Mouse (Mus musculus): ENCODE results near the gene Srp68. TPM values are rescaled to one million over a fixed set of nuclear protein-coding genes. Genes with fewer than 3 reads are reported as not detected.

Srp68 gene
- polyA plus RNA-seq, 1 experiment, result 81.9 TPM

DNA sequence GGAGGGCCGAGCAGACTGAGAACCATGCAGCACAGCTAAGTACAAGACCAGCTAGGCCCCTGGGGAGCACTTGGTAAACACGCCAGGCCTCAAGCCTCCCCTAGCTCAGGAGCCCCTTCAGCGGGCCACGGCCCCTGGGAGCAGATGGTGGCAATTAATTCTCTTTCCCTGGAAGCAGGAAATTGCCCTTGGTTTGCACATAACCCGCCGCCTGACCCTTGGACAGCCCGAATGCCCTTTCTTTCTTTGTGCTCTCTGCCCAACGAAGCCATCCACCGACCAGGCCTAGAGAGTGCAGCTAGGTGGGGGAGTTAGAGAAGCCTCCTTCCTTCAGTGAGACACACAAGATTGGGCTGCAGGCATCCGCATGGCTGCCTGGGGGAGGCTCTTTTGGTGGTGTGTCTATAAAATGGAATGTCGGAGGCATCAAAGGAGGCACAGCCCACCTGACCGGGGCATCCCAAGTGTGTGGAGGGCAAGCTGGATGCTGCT lies 32.2 kb downstream of the Srp68 start:
- H3K4me3 ChIP-seq (ENCODE audit: insufficient read depth, poor library complexity, severe bottlenecking), result no peak overlapping the region
- peaks cover 23% of the 10 kb centered on the region for H3K36me3 ChIP-seq (ENCODE audit: control insufficient read depth, insufficient read depth)
- no peaks in the 10 kb centered on the region for H3K27me3 ChIP-seq (ENCODE audit: control insufficient read depth, insufficient read depth, insufficient read length)
- H3K79me3 ChIP-seq (ENCODE audit: low read depth), result no peaks in the 10 kb centered on the region
- no peaks in the 10 kb centered on the region for H3K79me2 ChIP-seq (ENCODE audit: control insufficient read depth, insufficient read depth)
- H3ac ChIP-seq (ENCODE audit: control insufficient read depth, insufficient read length, low read depth), result no peak overlapping the region
- TF ChIP-seq CEBPB (IDR thresholded peaks at IDR 0.05; ENCODE audit: low read depth), result no peak
- no peak for TF ChIP-seq USF1 (IDR thresholded peaks at IDR 0.05; ENCODE audit: low read depth)
- TF ChIP-seq FOSL1 (IDR thresholded peaks at IDR 0.05; ENCODE audit: insufficient read depth, low read length, poor library complexity, severe bottlenecking), result no peak
- TF ChIP-seq MYOG (IDR thresholded peaks at IDR 0.05; ENCODE audit: control insufficient read depth, extremely low read depth, insufficient read length), result no peak
- no peak for TF ChIP-seq CTCF (IDR thresholded peaks at IDR 0.05; ENCODE audit: control insufficient read depth, insufficient read depth, insufficient read length)
- TF ChIP-seq MYOD1 (IDR thresholded peaks at IDR 0.05; ENCODE audit: control insufficient read depth, insufficient read length, low read depth), result no peak
- no peak for TF ChIP-seq MAX (IDR thresholded peaks at IDR 0.05)

DNA sequence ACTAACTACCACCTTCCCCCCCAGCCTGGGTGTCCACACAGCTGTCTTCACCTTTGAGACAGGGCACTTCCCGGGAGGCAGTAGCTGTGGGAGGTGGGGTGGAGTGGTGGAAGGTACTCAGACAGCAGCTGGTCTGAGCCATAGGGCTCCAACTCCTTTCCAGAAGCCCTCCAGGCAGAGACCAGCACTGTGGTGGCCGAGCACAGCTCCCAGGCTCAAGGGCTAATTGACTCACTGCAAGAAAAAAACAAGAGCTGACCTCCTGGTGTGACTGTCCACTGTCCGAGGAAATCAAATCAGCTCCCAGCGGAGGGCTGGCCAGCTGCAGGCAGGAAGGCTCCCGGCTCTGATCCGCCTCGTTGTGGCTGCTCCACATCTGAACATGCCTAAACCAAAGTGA lies 34.2 kb downstream of the Srp68 start:
- H3K79me3 ChIP-seq (ENCODE audit: low read depth), result no peaks in the 10 kb centered on the region
- H3K36me3 ChIP-seq (ENCODE audit: control insufficient read depth, insufficient read depth), result peaks cover 3% of the 10 kb centered on the region
- no peaks in the 10 kb centered on the region for H3K27me3 ChIP-seq (ENCODE audit: control insufficient read depth, insufficient read depth, insufficient read length)
- no peaks in the 10 kb centered on the region for H3K79me2 ChIP-seq (ENCODE audit: control insufficient read depth, insufficient read depth)
- TF ChIP-seq CEBPB (IDR thresholded peaks at IDR 0.05; ENCODE audit: low read depth), result no peak
- no peak for TF ChIP-seq MYOD1 (IDR thresholded peaks at IDR 0.05; ENCODE audit: control insufficient read depth, insufficient read length, low read depth)
- no peak for TF ChIP-seq USF1 (IDR thresholded peaks at IDR 0.05; ENCODE audit: low read depth)
- TF ChIP-seq FOSL1 (IDR thresholded peaks at IDR 0.05; ENCODE audit: insufficient read depth, low read length, poor library complexity, severe bottlenecking), result no peak
- no peak for TF ChIP-seq MYOG (IDR thresholded peaks at IDR 0.05; ENCODE audit: control insufficient read depth, extremely low read depth, insufficient read length)
- TF ChIP-seq CTCF (IDR thresholded peaks at IDR 0.05; ENCODE audit: control insufficient read depth, insufficient read depth, insufficient read length), result no peak
- no peak for TF ChIP-seq MAX (IDR thresholded peaks at IDR 0.05)
- H3K4me3 ChIP-seq (ENCODE audit: insufficient read depth, poor library complexity, severe bottlenecking), result no peak overlapping the region
- H3ac ChIP-seq (ENCODE audit: control insufficient read depth, insufficient read length, low read depth), result no peak overlapping the region

DNA sequence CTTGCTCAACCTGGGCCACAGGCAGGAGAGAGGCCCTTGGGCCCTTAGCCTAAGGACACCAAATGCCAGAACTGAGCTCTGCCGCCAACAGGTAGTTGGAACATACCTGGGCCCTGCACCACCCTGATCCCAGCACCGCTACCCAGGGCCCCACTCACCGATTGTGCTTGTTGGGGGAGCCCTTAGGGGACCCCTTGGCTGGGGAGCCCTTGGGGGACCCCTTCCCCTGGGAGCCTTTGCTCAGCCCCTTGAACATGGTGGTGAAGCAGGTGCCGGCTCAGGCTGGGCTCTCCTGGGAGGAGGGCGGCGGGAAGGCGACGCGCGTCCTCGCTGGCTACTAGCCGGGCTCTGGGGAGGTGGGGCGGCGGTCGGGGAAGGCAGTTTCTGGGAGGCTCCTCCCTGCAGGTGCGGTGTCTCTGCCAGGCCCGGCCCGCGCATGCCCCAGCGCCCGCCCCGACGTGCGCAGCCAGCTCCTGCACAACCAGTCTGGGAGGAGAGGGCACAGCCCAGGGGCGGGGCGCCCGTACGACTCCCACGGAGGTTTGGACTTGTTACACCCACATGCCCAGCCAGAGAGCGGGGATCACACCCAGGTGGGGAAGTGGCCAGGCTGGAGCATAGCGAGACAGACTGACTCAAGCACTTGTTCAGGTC lies 36.1 kb downstream of the Srp68 start, which contains the start of gene Evpl:
Gene Evpl, minus strand, starts transcription at position 336 of the 654 bp plus-strand sequence.
- Histone ChIP-seq H3K79me2 (ENCODE audit: control insufficient read depth, insufficient read depth) (no peaks in the 10 kb centered on the region), H3K36me3 (ENCODE audit: control insufficient read depth, insufficient read depth) (no peaks in the 10 kb centered on the region), H3K79me3 (ENCODE audit: low read depth) (no peaks in the 10 kb centered on the region), H3K27me3 (ENCODE audit: control insufficient read depth, insufficient read depth, insufficient read length) (no peaks in the 10 kb centered on the region), H3K4me3 (ENCODE audit: insufficient read depth, poor library complexity, severe bottlenecking) (no peak within 1 kb of the TSS), H3ac (ENCODE audit: control insufficient read depth, insufficient read length, low read depth) (no peak within 1 kb of the TSS)
- no peak for TF ChIP-seq MAX (IDR thresholded peaks at IDR 0.05)
- TF ChIP-seq FOSL1 (IDR thresholded peaks at IDR 0.05; ENCODE audit: insufficient read depth, low read length, poor library complexity, severe bottlenecking), result no peak
- TF ChIP-seq CEBPB (IDR thresholded peaks at IDR 0.05; ENCODE audit: low read depth), result no peak
- no peak for TF ChIP-seq USF1 (IDR thresholded peaks at IDR 0.05; ENCODE audit: low read depth)
- no peak for TF ChIP-seq CTCF (IDR thresholded peaks at IDR 0.05; ENCODE audit: control insufficient read depth, insufficient read depth, insufficient read length)
- TF ChIP-seq MYOD1 (IDR thresholded peaks at IDR 0.05; ENCODE audit: control insufficient read depth, insufficient read length, low read depth), result no peak
- TF ChIP-seq MYOG (IDR thresholded peaks at IDR 0.05; ENCODE audit: control insufficient read depth, extremely low read depth, insufficient read length), result no peak

DNA sequence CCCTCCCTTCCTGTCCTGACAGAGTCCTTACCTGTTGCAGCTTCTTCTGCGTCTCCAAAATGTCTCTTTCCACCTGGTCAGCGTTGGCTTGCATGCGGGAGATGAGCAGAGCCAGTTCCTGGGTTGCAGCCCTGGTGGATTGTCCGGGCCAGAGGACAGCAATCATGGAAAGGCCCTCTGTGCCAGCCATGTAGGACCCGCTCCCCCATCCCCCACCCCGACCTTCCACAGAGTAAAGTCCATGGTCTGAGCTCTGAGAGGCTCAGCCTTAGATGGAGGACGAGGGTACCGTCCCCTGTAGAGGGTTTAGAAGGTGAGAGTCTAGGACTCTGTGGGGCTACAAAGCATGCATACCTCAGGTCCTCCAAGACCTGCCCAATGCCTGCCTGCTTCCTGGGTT lies 39.1 kb downstream of the Srp68 start:
- H3K79me2 ChIP-seq (ENCODE audit: control insufficient read depth, insufficient read depth), result no peaks in the 10 kb centered on the region
- no peak for TF ChIP-seq CEBPB (IDR thresholded peaks at IDR 0.05; ENCODE audit: low read depth)
- TF ChIP-seq FOSL1 (IDR thresholded peaks at IDR 0.05; ENCODE audit: insufficient read depth, low read length, poor library complexity, severe bottlenecking), result no peak
- TF ChIP-seq MYOG (IDR thresholded peaks at IDR 0.05; ENCODE audit: control insufficient read depth, extremely low read depth, insufficient read length), result no peak
- TF ChIP-seq USF1 (IDR thresholded peaks at IDR 0.05; ENCODE audit: low read depth), result no peak
- no peak for TF ChIP-seq CTCF (IDR thresholded peaks at IDR 0.05; ENCODE audit: control insufficient read depth, insufficient read depth, insufficient read length)
- no peak for TF ChIP-seq MYOD1 (IDR thresholded peaks at IDR 0.05; ENCODE audit: control insufficient read depth, insufficient read length, low read depth)
- no peak for TF ChIP-seq MAX (IDR thresholded peaks at IDR 0.05)
- no peaks in the 10 kb centered on the region for H3K27me3 ChIP-seq (ENCODE audit: control insufficient read depth, insufficient read depth, insufficient read length)
- no peaks in the 10 kb centered on the region for H3K79me3 ChIP-seq (ENCODE audit: low read depth)
- H3K36me3 ChIP-seq (ENCODE audit: control insufficient read depth, insufficient read depth), result no peaks in the 10 kb centered on the region
- no peak overlapping the region for H3ac ChIP-seq (ENCODE audit: control insufficient read depth, insufficient read length, low read depth)
- H3K4me3 ChIP-seq (ENCODE audit: insufficient read depth, poor library complexity, severe bottlenecking), result no peak overlapping the region

DNA sequence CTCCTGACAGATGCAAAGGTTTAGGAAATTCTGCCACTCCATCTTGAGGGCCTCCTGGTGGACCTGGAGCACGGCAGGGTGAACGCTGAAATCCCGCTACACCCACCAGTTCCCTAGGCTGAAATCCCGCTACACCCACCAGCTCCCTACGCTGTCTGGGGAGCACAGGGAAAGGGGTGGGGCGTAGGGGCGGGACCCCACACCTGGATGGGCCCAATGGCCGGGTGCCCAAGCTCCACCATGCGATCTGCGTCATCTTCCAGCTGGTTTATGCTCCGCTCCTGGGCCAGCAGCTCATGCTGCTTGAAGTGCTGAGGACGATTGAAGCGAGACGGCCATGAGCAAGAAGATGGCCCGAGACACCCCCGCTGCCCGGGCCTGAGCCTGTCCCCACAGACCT lies 41.6 kb downstream of the Srp68 start:
- TF ChIP-seq CEBPB (IDR thresholded peaks at IDR 0.05; ENCODE audit: low read depth) (no peak), MYOD1 (IDR thresholded peaks at IDR 0.05; ENCODE audit: control insufficient read depth, insufficient read length, low read depth) (no peak), MAX (IDR thresholded peaks at IDR 0.05) (no peak), USF1 (IDR thresholded peaks at IDR 0.05; ENCODE audit: low read depth) (no peak), MYOG (IDR thresholded peaks at IDR 0.05; ENCODE audit: control insufficient read depth, extremely low read depth, insufficient read length) (no peak), FOSL1 (IDR thresholded peaks at IDR 0.05; ENCODE audit: insufficient read depth, low read length, poor library complexity, severe bottlenecking) (no peak), CTCF (IDR thresholded peaks at IDR 0.05; ENCODE audit: control insufficient read depth, insufficient read depth, insufficient read length) (no peak)
- no peak overlapping the region for H3K4me3 ChIP-seq (ENCODE audit: insufficient read depth, poor library complexity, severe bottlenecking)

More for the DNA sequence above, 41.6 kb downstream of the Srp68 start:
- H3K36me3 ChIP-seq (ENCODE audit: control insufficient read depth, insufficient read depth), result no peaks in the 10 kb centered on the region
- no peaks in the 10 kb centered on the region for H3K79me3 ChIP-seq (ENCODE audit: low read depth)
- no peaks in the 10 kb centered on the region for H3K79me2 ChIP-seq (ENCODE audit: control insufficient read depth, insufficient read depth)
- no peaks in the 10 kb centered on the region for H3K27me3 ChIP-seq (ENCODE audit: control insufficient read depth, insufficient read depth, insufficient read length)
- H3ac ChIP-seq (ENCODE audit: control insufficient read depth, insufficient read length, low read depth), result no peak overlapping the region

All from C2C12 (cell line).